Mouse (Mus musculus): ENCODE data around the gene Sh3pxd2a.

The Sh3pxd2a gene

DNA sequence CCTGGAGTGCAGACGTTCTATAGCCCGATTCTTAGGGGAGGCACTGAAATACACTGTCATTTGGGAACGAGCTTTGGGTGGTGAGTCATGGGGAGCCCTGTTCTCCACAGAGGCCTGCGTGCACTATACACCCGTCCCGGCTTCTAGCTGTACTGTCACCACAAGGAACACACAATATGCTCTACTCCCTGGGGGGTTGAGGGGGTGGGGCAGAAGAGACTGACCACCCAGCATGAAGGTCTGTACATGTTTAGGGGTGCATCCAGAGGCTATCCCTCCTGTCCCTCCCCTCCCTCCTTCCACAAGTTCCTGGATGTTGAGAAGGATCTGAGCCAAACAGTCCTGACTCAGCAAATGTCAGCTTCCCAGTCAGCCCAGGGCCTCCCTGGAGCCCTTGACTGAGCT lies 182.1 kb downstream of the Sh3pxd2a start:
- Histone ChIP-seq H3K4me3 (replicated peaks; ENCODE audit: low read length) (no peak overlapping the region), H3K36me3 (ENCODE audit: insufficient read depth, low read length) (peaks cover 71% of the 10 kb centered on the region), H3K27me3 (ENCODE audit: insufficient read depth, low read length) (no peaks in the 10 kb centered on the region), H3K4me1 (replicated peaks; ENCODE audit: low read depth, low read length) (peaks cover 58% of the 10 kb centered on the region), H3K9me3 (ENCODE audit: low read length) (no peaks in the 10 kb centered on the region)
- TF ChIP-seq POU5F1 (IDR thresholded peaks at IDR 0.05; ENCODE audit: borderline replicate concordance, low read length) = no peak

GRCm38 (mm10) chr19:47280894-47281293 lies 183.3 kb downstream of the Sh3pxd2a start:
- Histone ChIP-seq H3K9me3 (ENCODE audit: low read length) (no peaks in the 10 kb centered on the region), H3K36me3 (ENCODE audit: insufficient read depth, low read length) (peaks cover 75% of the 10 kb centered on the region), H3K27me3 (ENCODE audit: insufficient read depth, low read length) (no peaks in the 10 kb centered on the region), H3K4me1 (replicated peaks; ENCODE audit: low read depth, low read length) (peaks cover 47% of the 10 kb centered on the region), H3K4me3 (replicated peaks; ENCODE audit: low read length) (no peak overlapping the region)
- TF ChIP-seq CTCF (conservative IDR thresholded peaks at IDR 0.05; ENCODE audit: low read length) (no peak), NANOG (IDR thresholded peaks at IDR 0.05; ENCODE audit: borderline replicate concordance, low read length) (no peak), POU5F1 (IDR thresholded peaks at IDR 0.05; ENCODE audit: borderline replicate concordance, low read length) (no peak)

- Histone ChIP-seq H3K4me3 (replicated peaks; ENCODE audit: low read length) (no peak overlapping the region), H3K27me3 (ENCODE audit: insufficient read depth, low read length) (no peaks in the 10 kb centered on the region), H3K36me3 (ENCODE audit: insufficient read depth, low read length) (peaks cover 70% of the 10 kb centered on the region), H3K9me3 (ENCODE audit: low read length) (no peaks in the 10 kb centered on the region), H3K4me1 (replicated peaks; ENCODE audit: low read depth, low read length) (peaks cover 37% of the 10 kb centered on the region)
- TF ChIP-seq POU5F1 (IDR thresholded peaks at IDR 0.05; ENCODE audit: borderline replicate concordance, low read length) = no peak
- no peak for TF ChIP-seq CTCF (conservative IDR thresholded peaks at IDR 0.05; ENCODE audit: low read length)
- TF ChIP-seq NANOG (IDR thresholded peaks at IDR 0.05; ENCODE audit: borderline replicate concordance, low read length) = no peak
Observed at GRCm38 (mm10) chr19:47279788-47280532, 184.2 kb downstream of the Sh3pxd2a start.

DNA sequence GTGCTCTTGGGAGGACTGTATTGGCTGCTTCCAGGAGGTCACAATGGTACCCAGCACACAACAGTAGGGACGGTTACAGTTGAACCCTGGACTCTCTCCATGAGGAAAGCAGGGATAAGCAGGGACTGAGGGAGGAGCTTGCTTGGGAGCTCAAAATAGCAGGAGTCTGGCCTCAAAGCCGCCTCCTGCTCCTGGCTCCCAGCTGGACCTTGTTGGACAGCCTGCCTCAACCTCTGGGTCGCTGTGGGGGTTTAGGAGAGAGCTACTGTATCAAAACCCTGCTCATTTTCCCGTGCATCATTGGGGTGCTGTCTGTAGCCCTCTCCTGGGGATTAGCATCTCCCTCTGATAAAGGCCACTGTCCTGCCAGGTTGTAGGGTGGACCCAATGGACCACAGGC lies 184.8 kb downstream of the Sh3pxd2a start:
- Histone ChIP-seq H3K27me3 (ENCODE audit: insufficient read depth, low read length) (no peaks in the 10 kb centered on the region), H3K36me3 (ENCODE audit: insufficient read depth, low read length) (peaks cover 67% of the 10 kb centered on the region), H3K4me1 (replicated peaks; ENCODE audit: low read depth, low read length) (peaks cover 32% of the 10 kb centered on the region), H3K9me3 (ENCODE audit: low read length) (no peaks in the 10 kb centered on the region), H3K4me3 (replicated peaks; ENCODE audit: low read length) (no peak overlapping the region)
- TF ChIP-seq POU5F1 (IDR thresholded peaks at IDR 0.05; ENCODE audit: borderline replicate concordance, low read length) (no peak), CTCF (conservative IDR thresholded peaks at IDR 0.05; ENCODE audit: low read length) (no peak)

DNA sequence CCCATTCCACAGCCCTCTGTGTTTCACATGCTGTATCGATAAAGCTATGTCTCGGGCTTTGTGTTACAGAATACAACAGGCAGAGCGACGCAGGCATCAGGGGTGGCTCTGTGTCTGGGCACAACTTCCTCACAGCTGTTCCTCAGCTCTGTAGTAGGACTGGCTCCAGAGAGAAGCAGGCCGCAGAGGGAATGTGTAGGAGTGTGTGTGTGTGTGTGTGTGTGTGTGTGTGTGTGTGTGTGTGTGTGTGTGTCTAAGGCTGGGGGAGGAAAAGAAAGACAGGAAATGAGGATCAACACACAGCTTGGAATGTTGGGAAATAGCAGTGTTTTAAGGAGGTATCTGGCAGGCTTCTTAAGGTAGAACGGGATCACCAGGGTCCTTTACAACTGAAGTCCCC lies 187.5 kb downstream of the Sh3pxd2a start:
- no peak for TF ChIP-seq POU5F1 (IDR thresholded peaks at IDR 0.05; ENCODE audit: borderline replicate concordance, low read length)
- no peak for TF ChIP-seq CTCF (conservative IDR thresholded peaks at IDR 0.05; ENCODE audit: low read length)
- TF ChIP-seq NANOG (IDR thresholded peaks at IDR 0.05; ENCODE audit: borderline replicate concordance, low read length) = no peak
- H3K4me1 ChIP-seq (replicated peaks; ENCODE audit: low read depth, low read length) = peaks cover 16% of the 10 kb centered on the region

GRCm38 (mm10) chr19:47270520-47270919 lies 193.7 kb downstream of the Sh3pxd2a start:
- peaks cover 5% of the 10 kb centered on the region; the same call in 1 of the 2 replicates for H3K27me3 ChIP-seq (ENCODE audit: insufficient read depth, low read length)
- no peak overlapping the region for H3K4me3 ChIP-seq (replicated peaks; ENCODE audit: low read length)
- H3K4me1 ChIP-seq (replicated peaks; ENCODE audit: low read depth, low read length) = peaks cover 34% of the 10 kb centered on the region
- no peaks in the 10 kb centered on the region for H3K9me3 ChIP-seq (ENCODE audit: low read length)
- peaks cover 67% of the 10 kb centered on the region for H3K36me3 ChIP-seq (ENCODE audit: insufficient read depth, low read length)
- no peak for TF ChIP-seq NANOG (IDR thresholded peaks at IDR 0.05; ENCODE audit: borderline replicate concordance, low read length)
- TF ChIP-seq CTCF (conservative IDR thresholded peaks at IDR 0.05; ENCODE audit: low read length) = no peak
- TF ChIP-seq POU5F1 (IDR thresholded peaks at IDR 0.05; ENCODE audit: borderline replicate concordance, low read length) = no peak

More for the DNA sequence above, 187.5 kb downstream of the Sh3pxd2a start:
- Histone ChIP-seq H3K36me3 (ENCODE audit: insufficient read depth, low read length) (peaks cover 84% of the 10 kb centered on the region), H3K27me3 (ENCODE audit: insufficient read depth, low read length) (no peaks in the 10 kb centered on the region), H3K4me3 (replicated peaks; ENCODE audit: low read length) (no peak overlapping the region), H3K9me3 (ENCODE audit: low read length) (no peaks in the 10 kb centered on the region)

DNA sequence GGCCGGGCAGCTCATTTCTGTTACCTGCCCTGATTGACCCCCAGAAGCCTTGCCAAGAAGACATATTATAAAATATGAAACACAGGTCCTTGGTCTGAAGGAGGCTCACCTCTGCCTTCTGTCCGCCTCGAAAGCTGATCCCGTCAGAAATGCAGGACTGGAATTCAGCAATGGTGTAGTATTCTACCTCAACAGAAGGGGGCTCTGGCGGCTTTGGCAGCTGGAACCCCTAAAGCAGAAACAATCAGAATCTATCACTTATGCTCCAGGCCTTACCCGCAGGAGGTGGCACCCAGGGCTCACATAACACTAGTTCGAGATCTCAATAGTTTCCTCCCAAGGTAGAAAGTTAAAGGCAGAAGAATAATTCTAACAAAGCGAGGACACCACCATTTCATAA lies 194.5 kb downstream of the Sh3pxd2a start:
- H3K4me3 ChIP-seq (replicated peaks; ENCODE audit: low read length) = no peak overlapping the region
- H3K36me3 ChIP-seq (ENCODE audit: insufficient read depth, low read length) = peaks cover 71% of the 10 kb centered on the region
- H3K4me1 ChIP-seq (replicated peaks; ENCODE audit: low read depth, low read length) = peaks cover 35% of the 10 kb centered on the region
- TF ChIP-seq NANOG (IDR thresholded peaks at IDR 0.05; ENCODE audit: borderline replicate concordance, low read length) = no peak
- peak; percentile 48 for TF ChIP-seq CTCF (conservative IDR thresholded peaks at IDR 0.05; ENCODE audit: low read length)
- no peak for TF ChIP-seq POU5F1 (IDR thresholded peaks at IDR 0.05; ENCODE audit: borderline replicate concordance, low read length)
- no peaks in the 10 kb centered on the region for H3K9me3 ChIP-seq (ENCODE audit: low read length)
- H3K27me3 ChIP-seq (ENCODE audit: insufficient read depth, low read length) = peaks cover 5% of the 10 kb centered on the region; the same call in 1 of the 2 replicates

- H3K9me3 ChIP-seq (ENCODE audit: low read length) = no peaks in the 10 kb centered on the region
- TF ChIP-seq POU5F1 (IDR thresholded peaks at IDR 0.05; ENCODE audit: borderline replicate concordance, low read length) (no peak), CTCF (conservative IDR thresholded peaks at IDR 0.05; ENCODE audit: low read length) (no peak), NANOG (IDR thresholded peaks at IDR 0.05; ENCODE audit: borderline replicate concordance, low read length) (no peak)
- peaks cover 5% of the 10 kb centered on the region; the same call in 1 of the 2 replicates for H3K27me3 ChIP-seq (ENCODE audit: insufficient read depth, low read length)
- H3K36me3 ChIP-seq (ENCODE audit: insufficient read depth, low read length) = peaks cover 48% of the 10 kb centered on the region
- H3K4me3 ChIP-seq (replicated peaks; ENCODE audit: low read length) = peak overlapping the region; percentile 73
- H3K4me1 ChIP-seq (replicated peaks; ENCODE audit: low read depth, low read length) = peaks cover 34% of the 10 kb centered on the region
Observed at GRCm38 (mm10) chr19:47267066-47267465, 197.1 kb downstream of the Sh3pxd2a start.
